Mouse (Mus musculus): ENCODE results near the gene Ppil4.

The Ppil4 gene

GRCm38 (mm10) chr10:7861259-7861936 is 68.7 kb downstream of the Ppil4 start:
- no peak for DNase-seq (ENCODE audit: low spot score in 2 of 2)

- DNase-seq (ENCODE audit: low spot score in 2 of 2) = no peak
Measured at GRCm38 (mm10) chr10:7861937-7862657, 69.4 kb downstream of the Ppil4 start.

DNA sequence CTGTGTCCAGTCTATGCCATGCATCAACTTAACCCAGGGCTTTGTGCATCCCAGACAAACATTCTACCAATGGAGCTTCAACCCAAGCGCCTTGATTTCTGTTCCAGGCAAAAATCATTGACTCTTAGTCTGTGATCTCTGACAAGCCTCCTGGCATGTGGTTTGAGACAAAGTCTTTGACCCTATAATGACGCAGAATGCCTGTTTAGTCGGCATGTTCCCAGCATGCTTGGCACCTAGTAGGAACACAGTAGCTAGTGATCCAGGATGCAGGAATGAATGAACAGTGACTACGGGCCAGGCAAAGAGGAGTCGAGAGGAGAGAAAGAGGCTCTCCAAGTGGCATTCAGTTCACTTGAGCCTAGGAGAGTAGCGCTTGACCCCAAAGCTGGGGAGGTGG is 70.7 kb downstream of the Ppil4 start:
- DNase-seq (ENCODE audit: low spot score in 2 of 2) = no peak

GRCm38 (mm10) chr10:7864184-7864583 is 71.5 kb downstream of the Ppil4 start:
- no peak for DNase-seq (ENCODE audit: low spot score in 2 of 2)

- no peak for DNase-seq (ENCODE audit: low spot score in 2 of 2)
Measured at GRCm38 (mm10) chr10:7864806-7865205, 72.1 kb downstream of the Ppil4 start.

GRCm38 (mm10) chr10:7866762-7867665 is 74.3 kb downstream of the Ppil4 start:
- no peak for DNase-seq (ENCODE audit: low spot score in 2 of 2)

- no peak for DNase-seq (ENCODE audit: low spot score in 2 of 2)
Measured at GRCm38 (mm10) chr10:7867666-7868030, 75.0 kb downstream of the Ppil4 start.

DNA sequence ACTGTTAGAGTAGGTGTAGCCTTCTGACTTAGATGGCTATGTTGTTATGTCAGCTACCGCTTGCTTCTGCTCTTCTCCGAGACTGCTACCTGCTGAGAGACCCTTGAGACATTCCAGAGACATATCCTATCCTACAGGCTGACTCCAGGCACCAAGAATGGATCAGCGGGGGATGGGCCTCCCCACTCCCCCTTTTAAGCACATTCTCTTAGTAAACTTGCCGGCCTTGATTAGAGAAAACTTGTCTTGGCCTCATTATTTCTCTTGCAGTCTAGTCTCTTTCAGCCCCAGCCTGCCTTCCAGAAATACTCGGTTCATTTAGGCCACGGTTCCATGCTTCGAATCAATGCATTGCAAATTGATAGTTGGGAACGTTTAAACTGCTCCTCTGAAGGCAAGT is 77.1 kb downstream of the Ppil4 start:
- no peak for DNase-seq (ENCODE audit: low spot score in 2 of 2)

DNA sequence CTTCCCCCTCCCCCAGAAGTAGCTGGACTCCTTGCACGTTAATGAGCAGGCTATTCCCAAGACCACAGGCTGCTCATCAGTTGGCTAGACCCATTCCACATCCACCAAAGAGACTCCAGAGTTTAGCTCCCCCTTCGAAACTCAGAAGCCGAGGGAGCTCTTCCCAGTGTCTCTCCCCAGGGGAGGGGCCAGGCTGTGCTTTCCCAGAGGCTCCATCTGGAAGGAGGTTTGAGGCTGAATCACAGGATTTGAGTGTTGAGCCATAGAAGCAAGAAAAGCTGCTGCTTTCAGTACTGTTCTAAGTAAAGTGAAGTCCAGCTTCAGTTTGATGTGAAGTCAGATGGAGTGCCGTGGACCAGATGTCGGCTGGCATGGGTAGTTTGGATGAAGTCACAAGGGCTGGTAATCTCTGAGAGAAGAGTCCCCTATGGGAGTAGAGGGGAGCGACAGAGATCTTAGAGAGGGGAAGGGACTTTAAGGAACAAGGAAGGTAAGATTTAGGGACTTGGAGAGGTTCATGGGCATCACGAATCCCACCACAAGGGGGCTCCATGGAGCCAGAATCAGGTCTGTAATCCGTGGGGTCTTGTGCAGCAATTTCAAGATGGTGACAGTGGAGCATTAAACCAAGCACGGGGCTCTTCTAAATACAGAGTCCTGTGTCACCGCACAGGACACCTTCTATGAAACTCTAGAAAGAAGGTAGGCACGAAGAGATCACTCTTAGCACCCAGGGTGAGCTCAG is 78.1 kb downstream of the Ppil4 start:
- peak in 1 of 2 experiments; percentile 25 for DNase-seq (ENCODE audit: low spot score in 2 of 2)

DNA sequence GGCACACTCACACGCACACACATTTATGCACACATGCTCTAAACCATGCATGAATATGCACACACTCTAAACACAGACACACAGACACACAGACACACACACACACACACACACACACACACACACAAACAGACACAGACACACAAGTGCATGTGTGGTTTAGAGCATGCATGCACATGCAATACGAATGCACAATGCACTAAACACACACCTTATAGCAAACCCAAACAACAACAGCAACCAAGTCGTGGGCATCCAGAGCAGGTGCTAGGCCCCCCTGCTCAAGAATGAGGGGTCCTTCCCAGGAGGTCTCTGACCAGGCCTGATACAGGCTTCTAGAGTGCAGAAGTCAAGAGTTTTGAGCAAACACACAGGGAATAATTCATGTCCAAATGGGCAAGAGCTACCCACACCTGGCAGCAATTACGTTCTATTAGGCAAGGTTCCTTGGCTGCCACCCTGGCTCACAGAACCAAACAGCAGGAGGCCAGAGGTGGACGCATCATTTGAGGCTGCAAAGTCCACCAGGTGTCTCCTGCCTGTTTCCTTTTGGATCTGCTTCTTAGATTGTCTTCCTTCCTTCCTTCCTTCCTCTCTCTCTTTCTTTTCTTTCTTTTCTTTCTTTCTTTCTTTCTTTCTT is 78.8 kb downstream of the Ppil4 start:
- no peak for DNase-seq (ENCODE audit: low spot score in 2 of 2)
